Comparison of ENCODE assay signal across 7 mouse cellular contexts in the genomic region with DNA sequence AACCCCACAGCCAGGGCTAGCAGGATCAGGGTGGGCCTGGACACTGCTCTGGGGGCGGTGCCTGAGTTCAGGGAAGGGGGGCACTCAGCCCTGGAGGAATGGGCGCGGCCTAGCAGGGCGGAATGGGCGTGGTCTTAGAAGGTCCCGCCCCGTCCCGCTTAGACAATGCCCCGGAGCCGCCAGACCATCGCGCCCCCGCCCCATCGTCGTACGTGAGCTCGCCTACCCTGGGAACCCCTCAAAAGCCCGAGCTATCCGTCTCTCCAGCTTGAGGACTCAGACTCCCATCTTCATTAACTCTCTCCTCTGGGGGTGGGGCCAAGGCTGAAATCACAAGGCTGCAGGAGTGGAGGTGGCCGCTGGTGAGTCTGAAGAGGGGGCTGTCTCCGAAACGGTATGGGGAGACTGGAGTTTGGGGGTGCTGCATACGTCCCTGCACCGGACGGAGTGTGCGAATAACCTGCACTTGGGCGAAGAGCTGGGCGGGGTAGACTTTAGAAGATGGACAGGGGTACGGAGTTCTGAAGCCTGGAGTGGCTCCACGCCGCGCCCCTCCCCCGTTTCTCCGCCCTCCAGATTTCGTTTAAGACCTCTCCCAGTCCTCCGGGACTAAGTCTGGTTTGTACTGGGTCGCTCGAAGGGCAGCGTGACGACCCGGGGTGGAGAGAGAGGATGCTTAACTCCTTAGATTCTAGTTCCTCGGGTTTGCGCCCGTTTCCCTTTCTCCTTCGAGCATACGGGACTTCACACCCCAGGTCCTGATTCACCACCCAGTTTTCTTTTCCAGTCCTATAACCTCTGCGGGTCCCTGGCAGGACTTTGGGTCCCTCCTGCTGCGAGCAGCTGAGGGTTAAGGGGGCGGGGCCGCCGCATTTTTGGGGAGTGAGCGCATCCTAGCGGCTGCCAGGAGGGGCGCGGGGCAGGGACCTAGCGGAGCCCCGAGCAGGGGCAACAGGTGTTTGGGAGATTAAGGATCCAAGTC. TPM values are rescaled to one million over a fixed set of nuclear protein-coding genes. Genes with fewer than 3 reads are reported as not detected.
DNase-seq lines count a peak whose midpoint lies in the region.

A gene (plus strand): TSS at position 125 of the 982 bp plus-strand sequence.

- under 1% methylated on average over 57 of the region's 57 CpGs for WGBS in midbrain, embryonic 10.5 days

- peaks cover 77% of the 10 kb centered on the region for H3K36me3 ChIP-seq in midbrain, embryonic 10.5 days

- peak within 1 kb of the TSS; percentile 99 for H3K27ac ChIP-seq in midbrain, embryonic 10.5 days (replicated peaks)

- peaks cover 25% of the 10 kb centered on the region for H3K27me3 ChIP-seq in midbrain, embryonic 10.5 days (ENCODE audit: low read depth, poor library complexity, severe bottlenecking)

- intact Hi-C loops in gastrocnemius, postnatal 14 days (cut with DNase I; ENCODE audit: low total_unique reads): loop anchor here (2.0 kb wide), 1 partner anchor 38 kb away; no protein-coding TSS in a partner anchor
- intact Hi-C loops in left cerebral cortex, postnatal 36 days (cut with DNase I): loop anchor here (2.0 kb wide), 1 partner anchor 38 kb away; no protein-coding TSS in a partner anchor

- DNase-seq in adrenal gland, adult (ENCODE audit: inconsistent age in 2 of 2, low spot score in 1 of 2): peak; percentile 89 to 95
- peak; percentile 99 for DNase-seq in embryo, embryonic 10.5 days (ENCODE audit: low spot score)
- peak; percentile 93 for DNase-seq in gastrocnemius, postnatal 14 days
- peak; percentile 91 for DNase-seq in induced T-regulatory cell, adult 2 months (ENCODE audit: low read depth)
- DNase-seq in left cerebral cortex, postnatal 36 days (ENCODE audit: low spot score in 2 of 2): peak; percentile 55 to 62
- peak; percentile 96 for DNase-seq in midbrain, embryonic 10.5 days (ENCODE audit: low spot score)
- DNase-seq in right cerebral cortex, postnatal 4 days: peak; percentile 86

- H3K4me1 ChIP-seq in midbrain, embryonic 10.5 days: peaks cover 39% of the 10 kb centered on the region

- H3K9me3 ChIP-seq in midbrain, embryonic 10.5 days (replicated peaks): no peaks in the 10 kb centered on the region; the same call in 1 of the 2 replicates

- peak within 1 kb of the TSS; percentile 88 for H3K4me3 ChIP-seq in midbrain, embryonic 10.5 days

RNA-seq across cellular contexts. Expression of the gene that starts here (rescaled TPM):
- total RNA-seq in gastrocnemius, postnatal 14 days (2021): 10 to 100 TPM; 23.4 to 32.2 TPM
- total RNA-seq in left cerebral cortex, postnatal 36 days (2021): 10 to 100 TPM; 13.9 to 14.0 TPM
- 527 and 597 TPM in 2 replicates for polyA plus RNA-seq in midbrain, embryonic 10.5 days (2016; fragmentation: Nextera tagmentation; extraction: Ambion mirVana)

Comparison
In these comparisons a context has a peak if more than half of its experiments do, and no peak if none do; other contexts are left out.
1. Peak in every context shown above with its lines: DNase-seq, H3K4me3 ChIP-seq and H3K27ac ChIP-seq.